Mouse (Mus musculus) MEL (cell line): ENCODE data around the gene Asprv1. TPM values are rescaled to one million over a fixed set of nuclear protein-coding genes. Genes with fewer than 3 reads are reported as not detected.
A peak's percentile ranks its signal among the peaks of the same experiment; 100 is the strongest.

Experiments used
- DNase-seq: peaks from one replicate; pipeline ENCODE4 v3.0.0; 2011; ENCODE audit warnings: low read depth, low spot score
- H3K27ac ChIP-seq: 2 replicates; pipeline ENCODE4 v1.5.1; 2012; ENCODE audit warnings: low read depth, mild to moderate bottlenecking, control low read depth, low read length, moderate library complexity; ENCODE audit not compliant: control insufficient read depth
- H3K27me3 ChIP-seq, 2 experiments: fragments of 150-350 bp in 1 of 2; sonication (generic) in 1 of 2; 2 replicates each; pipeline ENCODE4 v1.6.1; 2012; ENCODE audit warnings: low read length in 2 of 2, mild to moderate bottlenecking in 2 of 2, improper control_type of control experiment in 1 of 2, moderate library complexity in 1 of 2; ENCODE audit not compliant: insufficient read depth in 2 of 2, control insufficient read depth in 1 of 2
- H3K36me3 ChIP-seq, 2 experiments: 2 replicates each; pipeline ENCODE4 v1.6.1; 2012 to 2014; ENCODE audit warnings: low read length in 2 of 2, improper control_type of control experiment in 1 of 2, inconsistent platforms in 1 of 2, mild to moderate bottlenecking in 1 of 2; ENCODE audit not compliant: insufficient read depth in 2 of 2, control insufficient read depth in 1 of 2
- H3K4me1 ChIP-seq, 2 experiments: fragments of 150-350 bp in 1 of 2; sonication (generic) in 1 of 2; 2 replicates each; pipeline ENCODE4 v1.6.1; 2012; ENCODE audit warnings: low read length in 2 of 2, improper control_type of control experiment in 1 of 2, mild to moderate bottlenecking in 1 of 2; ENCODE audit not compliant: insufficient read depth in 2 of 2, control insufficient read depth in 1 of 2
- H3K4me3 ChIP-seq, 2 experiments: fragments of 150-350 bp in 1 of 2; sonication (generic) in 1 of 2; 2 replicates each; pipeline ENCODE4 v1.5.1; 2012; ENCODE audit warnings: low read depth in 2 of 2, low read length in 2 of 2, mild to moderate bottlenecking in 2 of 2, moderate library complexity in 2 of 2, control low read depth in 1 of 2, improper control_type of control experiment in 1 of 2; ENCODE audit not compliant: control insufficient read depth in 1 of 2, insufficient read depth in 1 of 2
- H3K79me2 ChIP-seq: 2 replicates; pipeline ENCODE4 v1.6.1; 2012; ENCODE audit warnings: mild to moderate bottlenecking, low read length, moderate library complexity; ENCODE audit not compliant: control insufficient read depth, poor library complexity, insufficient read depth
- H3K9ac ChIP-seq: 2 replicates; pipeline ENCODE4 v1.6.1; 2012; ENCODE audit warnings: low read depth, mild to moderate bottlenecking, control low read depth, low read length, moderate library complexity; ENCODE audit not compliant: control insufficient read depth, poor library complexity, severe bottlenecking
- H3K9me3 ChIP-seq: fragments of 150-350 bp; sonication (generic); replicated peaks from 2 replicates; pipeline ENCODE4 v1.6.1; 2012; ENCODE audit warnings: mild to moderate bottlenecking, low read length, improper control_type of control experiment, moderate library complexity; ENCODE audit not compliant: insufficient read depth
- CHD2 ChIP-seq: IDR thresholded peaks from 2 replicates; pipeline ENCODE4 v1.6.1; 2011; ENCODE audit warnings: low read length, improper control_type of control experiment
- EP300 ChIP-seq, 2 experiments: IDR thresholded peaks; 2 replicates each; pipeline ENCODE4 v1.6.1; 2011; ENCODE audit warnings: improper control_type of control experiment in 2 of 2, low read length in 2 of 2, low read depth in 1 of 2, mild to moderate bottlenecking in 1 of 2
- ETS1 ChIP-seq: IDR thresholded peaks from 2 replicates; pipeline ENCODE4 v1.6.1; 2012; ENCODE audit warnings: low read depth, mild to moderate bottlenecking, inconsistent platforms, low read length, improper control_type of control experiment, moderate library complexity
- GABPA ChIP-seq: IDR thresholded peaks from 2 replicates; pipeline ENCODE4 v1.6.1; 2012; ENCODE audit warnings: low read depth, mild to moderate bottlenecking, inconsistent platforms, low read length, improper control_type of control experiment, moderate library complexity
- HCFC1 ChIP-seq: IDR thresholded peaks from 2 replicates; pipeline ENCODE4 v1.6.1; 2012; ENCODE audit warnings: low read depth, mild to moderate bottlenecking, inconsistent platforms, low read length, improper control_type of control experiment, moderate library complexity
- JUND ChIP-seq: IDR thresholded peaks from 2 replicates; pipeline ENCODE4 v1.6.1; 2011; ENCODE audit warnings: low read depth, mild to moderate bottlenecking, improper control_type of control experiment, low read length
- MAX ChIP-seq: IDR thresholded peaks from 2 replicates; pipeline ENCODE4 v1.6.1; 2011; ENCODE audit warnings: low read length, improper control_type of control experiment
- MAZ ChIP-seq: IDR thresholded peaks from 2 replicates; pipeline ENCODE4 v1.6.1; 2012; ENCODE audit warnings: low read depth, mild to moderate bottlenecking, inconsistent platforms, low read length, improper control_type of control experiment
- MEF2A ChIP-seq: IDR thresholded peaks from 2 replicates; pipeline ENCODE4 v1.6.1; 2014; ENCODE audit warnings: low read depth, mild to moderate bottlenecking, inconsistent platforms, low read length, improper control_type of control experiment; ENCODE audit not compliant: poor library complexity, insufficient replicate concordance, severe bottlenecking; ENCODE audit errors: extremely low read depth
- MXI1 ChIP-seq: IDR thresholded peaks from 2 replicates; pipeline ENCODE4 v1.6.1; 2011; ENCODE audit warnings: mild to moderate bottlenecking, low read depth, low read length, improper control_type of control experiment
- MYC ChIP-seq: IDR thresholded peaks from 2 replicates; pipeline ENCODE4 v1.6.1; 2011; ENCODE audit warnings: low read depth, mild to moderate bottlenecking, low read length, improper control_type of control experiment, moderate library complexity
- NELFE ChIP-seq: IDR thresholded peaks from 2 replicates; pipeline ENCODE4 v1.6.1; 2011; ENCODE audit warnings: low read depth, low read length, improper control_type of control experiment
- NRF1 ChIP-seq: IDR thresholded peaks from 2 replicates; pipeline ENCODE4 v1.6.1; 2014; ENCODE audit warnings: low read depth, mild to moderate bottlenecking, inconsistent platforms, low read length, improper control_type of control experiment, moderate library complexity; ENCODE audit not compliant: poor library complexity, insufficient read depth, severe bottlenecking
- POLR2A ChIP-seq, 2 experiments: IDR thresholded peaks; 2 replicates each; pipeline ENCODE4 v1.6.1; 2011 to 2012; ENCODE audit warnings: low read length in 2 of 2, mild to moderate bottlenecking in 2 of 2, control low read depth in 1 of 2, improper control_type of control experiment in 1 of 2, low read depth in 1 of 2, moderate library complexity in 1 of 2; ENCODE audit not compliant: control insufficient read depth in 1 of 2, insufficient read depth in 1 of 2, poor library complexity in 1 of 2
- POLR2AphosphoS2 ChIP-seq: IDR thresholded peaks from 2 replicates; pipeline ENCODE4 v1.6.1; 2011; ENCODE audit warnings: low read length, improper control_type of control experiment
- RAD21 ChIP-seq: IDR thresholded peaks from 2 replicates; pipeline ENCODE4 v1.6.1; 2011; ENCODE audit warnings: mild to moderate bottlenecking, low read depth, low read length, improper control_type of control experiment
- RCOR1 ChIP-seq: IDR thresholded peaks from 2 replicates; pipeline ENCODE4 v1.6.1; 2012; ENCODE audit warnings: low read depth, mild to moderate bottlenecking, inconsistent platforms, low read length, improper control_type of control experiment
- SMC3 ChIP-seq: IDR thresholded peaks from 2 replicates; pipeline ENCODE4 v1.6.1; 2011; ENCODE audit warnings: low read depth, low read length, improper control_type of control experiment
- TAL1 ChIP-seq: IDR thresholded peaks from 2 replicates; pipeline ENCODE4 v1.6.1; 2012; ENCODE audit warnings: mild to moderate bottlenecking, inconsistent platforms, low read length, moderate library complexity, mixed read lengths
- TCF12 ChIP-seq: IDR thresholded peaks from 2 replicates; pipeline ENCODE4 v1.6.1; 2014; ENCODE audit warnings: low read depth, mild to moderate bottlenecking, inconsistent platforms, low read length, improper control_type of control experiment, moderate library complexity
- UBTF ChIP-seq: IDR thresholded peaks from 2 replicates; pipeline ENCODE4 v1.6.1; 2012; ENCODE audit warnings: low read depth, mild to moderate bottlenecking, inconsistent platforms, low read length, improper control_type of control experiment, moderate library complexity, borderline replicate concordance; ENCODE audit not compliant: insufficient read depth
- USF1 ChIP-seq: IDR thresholded peaks from 2 replicates; pipeline ENCODE4 v1.6.1; 2014; ENCODE audit warnings: low read depth, mild to moderate bottlenecking, inconsistent platforms, low read length, improper control_type of control experiment, moderate library complexity
- ZC3H11A ChIP-seq: IDR thresholded peaks from 2 replicates; pipeline ENCODE4 v1.6.1; 2012; ENCODE audit warnings: low read depth, mild to moderate bottlenecking, inconsistent platforms, low read length, improper control_type of control experiment
- ZKSCAN1 ChIP-seq: IDR thresholded peaks from 2 replicates; pipeline ENCODE4 v1.6.1; 2012; ENCODE audit warnings: low read depth, mild to moderate bottlenecking, inconsistent platforms, low read length, improper control_type of control experiment, moderate library complexity
- ZMIZ1 ChIP-seq: IDR thresholded peaks from 2 replicates; pipeline ENCODE4 v1.6.1; 2012; ENCODE audit warnings: low read depth, mild to moderate bottlenecking, inconsistent platforms, low read length, improper control_type of control experiment, moderate library complexity
- ZNF384 ChIP-seq: IDR thresholded peaks from 2 replicates; pipeline ENCODE4 v1.6.1; 2012; ENCODE audit warnings: low read depth, mild to moderate bottlenecking, inconsistent platforms, low read length, improper control_type of control experiment
- polyA plus RNA-seq, 2 experiments: library from polyadenylated mRNA; stranded (reverse) in 1 of 2; unstranded in 1 of 2; fragments of >175 nt in 1 of 2; fragments of >200 nt in 1 of 2; gene quantifications; 2 replicates each; pipeline versions ENCODE4 v1.2.1 to v1.2.4; 2012; ENCODE audit warnings: low replicate concordance in 2 of 2, low read depth in 1 of 2; ENCODE audit not compliant: insufficient read length in 2 of 2, insufficient read depth in 1 of 2, missing spikeins in 1 of 2
- total RNA-seq: library from RNA; depleted of rRNA; stranded (reverse); fragments of 300-350 nt; gene quantifications from 2 replicates; pipeline ENCODE4 v1.2.3, GENCODE M21; 2012

Gene Asprv1
- total and polyA plus RNA-seq, 3 experiments: not detected

DNA sequence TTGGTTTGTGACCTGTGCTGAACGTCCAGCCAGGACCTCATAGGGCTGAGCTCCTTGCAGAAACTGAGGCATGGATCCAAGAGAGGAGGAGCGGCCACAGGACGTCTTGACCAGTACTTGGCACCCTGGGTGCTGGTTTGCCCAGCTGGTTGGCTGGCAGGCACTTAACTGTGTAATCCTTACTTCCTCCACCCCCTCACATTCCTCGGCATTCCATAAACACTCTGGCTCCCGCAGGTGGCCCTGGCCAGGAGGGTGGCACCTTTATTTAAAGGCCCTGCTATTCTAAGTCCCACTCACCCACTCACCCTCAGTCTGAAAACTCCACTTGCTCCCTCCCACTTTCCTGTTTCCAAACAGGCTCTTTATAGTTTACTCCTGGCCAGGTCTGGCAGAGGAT, 17.2 kb upstream of the Asprv1 start:
- Histone ChIP-seq H3K9ac (no peak overlapping the region), H3K36me3 (no peaks in the 10 kb centered on the region), H3K9me3 (no peaks in the 10 kb centered on the region), H3K4me1 (peaks cover 4 to 9% of the 10 kb centered on the region in 2 experiments; a peak in 3 of 4 replicates), H3K27ac (no peak overlapping the region), H3K4me3 (no peak overlapping the region), H3K27me3 (no peaks in the 10 kb centered on the region; a peak in 1 of 4 replicates), H3K79me2 (no peaks in the 10 kb centered on the region)
- no peak for DNase-seq
- TF ChIP-seq SMC3: no peak
- no peak for TF ChIP-seq CHD2
- no peak for TF ChIP-seq ZKSCAN1

DNA sequence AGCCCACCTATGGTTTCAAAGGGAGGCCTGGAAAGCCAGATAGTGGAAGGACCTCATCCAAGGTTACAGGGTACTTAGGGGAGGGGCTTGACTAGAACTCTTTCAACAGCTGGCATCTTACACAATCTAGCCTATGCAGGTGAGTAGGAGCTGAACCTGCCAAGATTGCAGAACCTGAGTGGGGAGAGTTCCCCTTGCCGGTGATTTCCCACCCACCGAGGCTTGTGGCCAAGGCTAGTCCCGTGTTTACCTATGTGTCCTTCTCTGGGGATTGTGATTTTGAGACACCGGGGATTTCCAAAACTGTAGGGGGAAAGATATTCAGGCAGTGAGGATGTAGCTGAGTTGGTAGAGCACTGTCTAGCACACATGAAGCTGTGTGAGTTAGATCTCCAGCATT, 12.7 kb upstream of the Asprv1 start:
- no peaks in the 10 kb centered on the region for H3K36me3 ChIP-seq
- H3K79me2 ChIP-seq: no peaks in the 10 kb centered on the region
- DNase-seq: no peak
- no peak overlapping the region for H3K9ac ChIP-seq
- H3K4me1 ChIP-seq: no peaks in the 10 kb centered on the region
- no peak overlapping the region for H3K4me3 ChIP-seq
- H3K27me3 ChIP-seq: peaks cover 1 to 2% of the 10 kb centered on the region in 2 experiments
- no peaks in the 10 kb centered on the region for H3K9me3 ChIP-seq
- no peak overlapping the region for H3K27ac ChIP-seq
- TF ChIP-seq USF1: no peak
- TF ChIP-seq GABPA: no peak
- TF ChIP-seq RCOR1: peak; percentile 31; the same call in 1 of the 2 replicates
- TF ChIP-seq SMC3: no peak
- TF ChIP-seq HCFC1: no peak
- TF ChIP-seq TAL1: peak; percentile 49; the same call in 1 of the 2 replicates
- TF ChIP-seq NRF1: no peak
- TF ChIP-seq TCF12: peak; percentile 51; the same call in 1 of the 2 replicates
- no peak for TF ChIP-seq UBTF
- TF ChIP-seq ETS1: peak; percentile 39; the same call in 1 of the 2 replicates
- TF ChIP-seq EP300 (IDR thresholded peaks at IDR 0.05; ENCODE audit: low read depth in 1 of 2, low read length in 2 of 2): peak; percentile 15 to 35; a peak in 2 of 4 replicates
- TF ChIP-seq MXI1: no peak

DNA sequence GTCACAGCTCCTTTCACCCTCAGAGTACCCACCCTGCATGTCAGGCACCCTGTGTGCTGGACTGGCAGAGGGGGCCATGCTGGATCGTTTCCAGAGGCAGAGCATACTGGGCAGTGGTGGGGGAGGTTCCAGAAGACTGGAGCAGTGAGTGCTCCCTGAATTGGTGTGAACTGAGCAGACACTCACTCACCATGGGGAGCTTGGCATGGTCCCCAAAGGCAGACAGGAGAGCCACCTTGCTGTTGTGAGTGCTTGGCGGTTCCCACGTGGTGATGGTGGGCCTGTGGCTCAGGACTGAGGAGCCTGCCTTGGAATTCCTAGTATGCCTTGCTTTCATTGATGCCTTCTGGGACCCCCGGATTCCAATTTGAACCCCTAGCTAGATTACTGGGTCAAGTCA, 4.8 kb upstream of the Asprv1 start:
- Histone ChIP-seq H3K4me1 (no peaks in the 10 kb centered on the region), H3K4me3 (no peak overlapping the region), H3K36me3 (no peaks in the 10 kb centered on the region), H3K27me3 (peaks cover 5 to 12% of the 10 kb centered on the region in 2 experiments), H3K9me3 (no peaks in the 10 kb centered on the region), H3K79me2 (no peaks in the 10 kb centered on the region), H3K9ac (no peak overlapping the region), H3K27ac (no peak overlapping the region)
- TF ChIP-seq SMC3 (no peak), JUND (no peak), TCF12 (no peak), UBTF (no peak), NELFE (no peak), ZNF384 (no peak), MYC (no peak), MEF2A (no peak), MAZ (no peak), ZMIZ1 (no peak), MAX (no peak), POLR2A (IDR thresholded peaks at IDR 0.05; ENCODE audit: control insufficient read depth in 1 of 2, insufficient read depth in 1 of 2, low read depth in 1 of 2, low read length in 2 of 2, poor library complexity in 1 of 2) (no peak), EP300 (IDR thresholded peaks at IDR 0.05; ENCODE audit: low read depth in 1 of 2, low read length in 2 of 2) (no peak), GABPA (no peak), TAL1 (no peak), ZC3H11A (no peak), POLR2AphosphoS2 (no peak), RAD21 (no peak)
- no peak for DNase-seq
